In the genomic region with DNA sequence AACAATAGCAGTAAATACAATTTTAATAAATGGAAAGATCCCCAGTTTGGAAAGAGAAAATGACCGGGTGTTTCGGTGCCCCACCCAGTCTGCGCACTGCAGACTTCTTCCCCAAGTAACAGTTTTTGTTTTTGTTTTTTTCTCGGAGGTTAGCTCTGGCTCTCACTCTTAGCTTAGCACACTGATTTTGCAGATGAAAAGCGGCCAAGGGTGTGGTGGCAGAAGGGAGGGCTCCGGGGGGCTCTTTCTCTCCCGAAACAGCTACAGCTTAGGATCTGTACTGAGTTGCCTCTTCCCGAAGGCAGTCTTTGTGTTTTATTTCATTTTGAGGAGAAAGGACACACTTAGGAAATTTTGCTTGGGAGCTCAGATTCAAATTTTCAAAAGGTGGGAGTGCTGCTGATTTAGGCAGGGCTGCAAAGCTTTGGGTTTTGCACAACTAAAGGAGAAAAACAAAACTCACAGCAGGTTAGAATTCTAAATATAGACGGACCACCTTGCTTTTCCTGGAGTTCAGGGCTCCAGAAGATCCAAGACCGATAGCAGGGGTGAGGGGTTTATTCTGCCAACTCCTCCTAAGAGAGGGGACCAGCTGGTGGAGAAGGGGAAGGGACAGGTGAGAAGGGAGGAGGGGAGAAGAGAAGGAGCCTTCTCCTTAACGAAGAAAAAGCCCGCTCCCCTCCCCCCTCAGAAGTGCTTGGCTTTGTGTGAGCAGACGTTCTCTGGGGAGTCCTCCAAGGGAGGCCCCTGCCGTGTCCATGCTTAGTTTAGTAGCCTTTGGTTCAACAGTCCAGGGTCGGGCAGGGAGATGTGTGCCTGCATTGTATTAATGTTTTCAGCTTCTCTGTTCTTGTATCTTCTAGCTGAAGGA, we compare ENCODE assay signal across 9 mouse cellular contexts. TPM values are rescaled to one million over a fixed set of nuclear protein-coding genes. Genes with fewer than 3 reads are reported as not detected.
DNase-seq lines count a peak whose midpoint lies in the region; ATAC-seq and TF ChIP-seq lines count a peak whose summit lies in the region.
"Had no signal": no experiment of that assay in that cellular context is flagged by ENCODE, and none has a peak within 500 bp of the region (broad histone marks: within the 10 kb centered on the region; RNA-seq: fewer than 3 reads in every experiment).

No protein-coding gene starts in this region.

- H3K9ac ChIP-seq in ES-E14 (ENCODE audit: insufficient read depth, low read depth, low read length, poor library complexity, severe bottlenecking) = peak overlapping the region; percentile 34
- peak overlapping the region; percentile 73 for H3K9ac ChIP-seq in forebrain, embryonic 16.5 days (replicated peaks; ENCODE audit: low read depth, low read length)
- peak overlapping the region; percentile 70 for H3K9ac ChIP-seq in midbrain, embryonic 14.5 days (replicated peaks; ENCODE audit: low read length)

- no peaks in the 10 kb centered on the region for H3K9me3 ChIP-seq in ES-E14 (ENCODE audit: control insufficient read depth, insufficient read depth, low read depth, low read length)
- no peaks in the 10 kb centered on the region for H3K9me3 ChIP-seq in forebrain, embryonic 16.5 days (ENCODE audit: control insufficient read depth, low read length)
- H3K9me3 ChIP-seq in midbrain, embryonic 14.5 days (ENCODE audit: control insufficient read depth, low read length) = no peaks in the 10 kb centered on the region

- in situ Hi-C loops in ES-E14 (cut with MboI; ENCODE audit: low sequenced_read_pairs in 2 of 2, unreplicated experiment in 2 of 2) = no loop called here

- H3K27me3 ChIP-seq in forebrain, embryonic 16.5 days (replicated peaks; ENCODE audit: control insufficient read depth, insufficient read depth, low read length) = no peaks in the 10 kb centered on the region
- no peaks in the 10 kb centered on the region for H3K27me3 ChIP-seq in midbrain, embryonic 14.5 days (ENCODE audit: control insufficient read depth, insufficient read depth, low read length)

- peaks cover 20 to 28% of the 10 kb centered on the region in 2 experiments for H3K4me1 ChIP-seq in ES-E14 (ENCODE audit: control insufficient read depth in 2 of 2, insufficient read depth in 2 of 2, low read length in 2 of 2, poor library complexity in 1 of 2)
- peaks cover 67% of the 10 kb centered on the region for H3K4me1 ChIP-seq in forebrain, embryonic 16.5 days (replicated peaks; ENCODE audit: control insufficient read depth, insufficient read depth, low read length)
- peaks cover 64% of the 10 kb centered on the region for H3K4me1 ChIP-seq in midbrain, embryonic 14.5 days (ENCODE audit: control insufficient read depth, insufficient read depth, low read length)

- H3K36me3 ChIP-seq in ES-E14 (ENCODE audit: control insufficient read depth, insufficient read depth, low read length, poor library complexity, severe bottlenecking) = no peaks in the 10 kb centered on the region
- H3K36me3 ChIP-seq in forebrain, embryonic 16.5 days (ENCODE audit: control insufficient read depth, insufficient read depth) = no peaks in the 10 kb centered on the region
- H3K36me3 ChIP-seq in midbrain, embryonic 14.5 days (ENCODE audit: control insufficient read depth, insufficient read depth, low read length) = peaks cover 5% of the 10 kb centered on the region; the same call in 1 of the 2 replicates

- peak; percentile 70 for DNase-seq in embryo, embryonic 10.5 days (ENCODE audit: low spot score)
- no peak for DNase-seq in embryo, embryonic 10 days (ENCODE audit: low spot score)
- DNase-seq in ES-E14 (ENCODE audit: low read depth, low spot score) = no peak
- DNase-seq in midbrain, embryonic 14.5 days = peak; percentile 83
- no peak for DNase-seq in frontal cortex, postnatal 25 days (ENCODE audit: low spot score in 2 of 2)
- no peak for DNase-seq in adrenal gland, adult 8-10 months
- DNase-seq in frontal cortex, postnatal 10 days (ENCODE audit: low spot score in 2 of 2) = no peak

- WGBS in forebrain, embryonic 16.5 days = 6% methylated on average over 15 of the region's 15 CpGs
- WGBS in midbrain, embryonic 14.5 days = 6% methylated on average over 15 of the region's 15 CpGs

- peak overlapping the region; percentile 18 to 53 for H3K4me3 ChIP-seq in ES-E14 (ENCODE audit: insufficient read depth in 1 of 2, low read depth in 1 of 2, low read length in 2 of 2, poor library complexity in 1 of 2, severe bottlenecking in 1 of 2)
- H3K4me3 ChIP-seq in forebrain, embryonic 16.5 days (replicated peaks; ENCODE audit: low read length) = peak overlapping the region; percentile 29
- H3K4me3 ChIP-seq in midbrain, embryonic 14.5 days (replicated peaks; ENCODE audit: low read depth, low read length) = peak overlapping the region; percentile 44

- peak overlapping the region; percentile 92 for H3K27ac ChIP-seq in ES-E14 (ENCODE audit: insufficient read depth, low read depth, low read length, poor library complexity, severe bottlenecking)
- peak overlapping the region; percentile 97 for H3K27ac ChIP-seq in forebrain, embryonic 16.5 days (ENCODE audit: low read length)
- peak overlapping the region; percentile 99 for H3K27ac ChIP-seq in midbrain, embryonic 14.5 days (replicated peaks; ENCODE audit: low read depth, low read length)

- ATAC-seq in forebrain, embryonic 16.5 days = no peak
- ATAC-seq in midbrain, embryonic 14.5 days (ENCODE audit: low FRiP score, low TSS enrichment) = no peak

- H3K4me2 ChIP-seq in forebrain, embryonic 16.5 days (ENCODE audit: low read length) = peak overlapping the region; percentile 77
- peak overlapping the region; percentile 98 for H3K4me2 ChIP-seq in midbrain, embryonic 14.5 days (ENCODE audit: low read length)

TF ChIP-seq in ES-E14, 5 proteins besides CTCF, POLR2A, EP300 and RAD21:
- no peak; the same call in 1 of the 2 replicates for TF ChIP-seq CHD2 (IDR thresholded peaks at IDR 0.05; ENCODE audit: low read depth, low read length)
- TF ChIP-seq MAFK (IDR thresholded peaks at IDR 0.05; ENCODE audit: insufficient read depth, low read depth, low read length) = no peak
- no peak for TF ChIP-seq HCFC1 (IDR thresholded peaks at IDR 0.05; ENCODE audit: borderline replicate concordance, insufficient read depth, low read length)
- TF ChIP-seq ZNF384 (IDR thresholded peaks at IDR 0.05; ENCODE audit: low read depth, low read length) = no peak
- TF ChIP-seq ZC3H11A (IDR thresholded peaks at IDR 0.05; ENCODE audit: borderline replicate concordance, low read depth, low read length) = no peak

RNA-seq across cellular contexts. Expression of a gene that starts 37.4 kb away (rescaled TPM):
- 595 and 862 TPM in 2 replicates for total RNA-seq in ES-E14 (2012; rRNA removed)
- polyA plus RNA-seq in forebrain, embryonic 16.5 days (2015; fragmentation: Nextera tagmentation; extraction: Ambion mirVana) = 16,411 and 16,831 TPM in 2 replicates
- 17,220 and 18,751 TPM in 2 replicates for polyA plus RNA-seq in midbrain, embryonic 14.5 days (2014; fragmentation: Nextera tagmentation; extraction: Ambion mirVana)
- total RNA-seq in adrenal gland, adult 8-10 months (2022) = 100 to 1,000 TPM in 3 of 4 experiments, 10 to 100 TPM in 1; 70.5 to 196 (median 116) TPM

RNA-seq across cellular contexts. Expression of a gene that starts 37.6 kb away (rescaled TPM):
- not detected in 2 replicates for total RNA-seq in ES-E14 (2012; rRNA removed)
- polyA plus RNA-seq in forebrain, embryonic 16.5 days (2015; fragmentation: Nextera tagmentation; extraction: Ambion mirVana) = not detected in 2 replicates
- polyA plus RNA-seq in midbrain, embryonic 14.5 days (2014; fragmentation: Nextera tagmentation; extraction: Ambion mirVana) = not detected in 2 replicates
- total RNA-seq in adrenal gland, adult 8-10 months (2022) = not detected
- polyA plus RNA-seq: stomach, embryonic 14.5 days had no signal

RNA-seq across cellular contexts. Expression of a gene that starts 38.8 kb away (rescaled TPM):
- total RNA-seq in ES-E14 (2012; rRNA removed) = 335 and 424 TPM in 2 replicates
- polyA plus RNA-seq in forebrain, embryonic 16.5 days (2015; fragmentation: Nextera tagmentation; extraction: Ambion mirVana) = 42.1 and 48.9 TPM in 2 replicates
- 13.5 and 24.8 TPM in 2 replicates for polyA plus RNA-seq in midbrain, embryonic 14.5 days (2014; fragmentation: Nextera tagmentation; extraction: Ambion mirVana)
- 100 to 1,000 TPM; 207 to 347 (median 262) TPM for total RNA-seq in adrenal gland, adult 8-10 months (2022)

RNA-seq across cellular contexts. Expression of a gene that starts 56.5 kb away (rescaled TPM):
- 1,092 and 1,539 TPM in 2 replicates for total RNA-seq in ES-E14 (2012; rRNA removed)
- polyA plus RNA-seq in forebrain, embryonic 16.5 days (2015; fragmentation: Nextera tagmentation; extraction: Ambion mirVana) = 1,178 and 1,185 TPM in 2 replicates
- polyA plus RNA-seq in midbrain, embryonic 14.5 days (2014; fragmentation: Nextera tagmentation; extraction: Ambion mirVana) = 1,095 and 1,120 TPM in 2 replicates
- total RNA-seq in adrenal gland, adult 8-10 months (2022) = 100 to 1,000 TPM; 199 to 221 (median 208) TPM

Comparison
In these comparisons a context has a peak if more than half of its experiments do, and no peak if none do; other contexts are left out.
1. DNase-seq: peak in embryo, embryonic 10.5 days (single experiment) and midbrain, embryonic 14.5 days (single experiment); none in embryo, embryonic 10 days (single experiment), ES-E14 (single experiment), frontal cortex, postnatal 25 days (0 of 2), adrenal gland, adult 8-10 months (single experiment) and frontal cortex, postnatal 10 days (0 of 2).
2. Peak in every context shown above with its lines, with median percentiles within 50 percentile points of each other: H3K27ac ChIP-seq, H3K4me3 ChIP-seq and H3K9ac ChIP-seq.